Mouse (Mus musculus) lung, embryonic 16.5 days (tissue): ENCODE measurements around the gene Lysmd2. TPM values are rescaled to one million over a fixed set of nuclear protein-coding genes. Genes with fewer than 3 reads are reported as not detected.
A peak's percentile ranks its signal among the peaks of the same experiment; 100 is the strongest.

Experiments
- ATAC-seq: fragments of 200-750 bp; cut with Nextera tagmentation; 2 replicates; pipeline ENCODE4 v1.8.0; 2017; ENCODE audit warnings: low read depth, mild to moderate bottlenecking, moderate library complexity
- H3K27ac ChIP-seq: fragments of 300-500 bp; sonication (generic); 2 replicates; pipeline ENCODE4 v1.5.1; 2014; ENCODE audit warnings: mild to moderate bottlenecking, control low read depth, low read length
- H3K27me3 ChIP-seq: fragments of 300-500 bp; sonication (generic); 2 replicates; pipeline ENCODE4 v1.6.1; 2014; ENCODE audit warnings: low read depth, low read length, mixed read lengths; ENCODE audit not compliant: control insufficient read depth, insufficient read depth
- H3K36me3 ChIP-seq: fragments of 300-500 bp; sonication (generic); 2 replicates; pipeline ENCODE4 v1.6.1; 2014; ENCODE audit warnings: low read length; ENCODE audit not compliant: control insufficient read depth, insufficient read depth
- H3K4me1 ChIP-seq: fragments of 300-500 bp; sonication (generic); replicated peaks from 2 replicates; pipeline ENCODE4 v1.6.1; 2014; ENCODE audit warnings: low read length, mixed read lengths; ENCODE audit not compliant: control insufficient read depth, insufficient read depth
- H3K4me2 ChIP-seq: fragments of 300-500 bp; sonication (generic); 2 replicates; pipeline ENCODE4 v1.6.1; 2014; ENCODE audit warnings: low read depth, low read length, control low read depth
- H3K4me3 ChIP-seq: fragments of 300-500 bp; sonication (generic); 2 replicates; pipeline ENCODE4 v1.5.1; 2014; ENCODE audit warnings: mild to moderate bottlenecking, low read length, control low read depth
- H3K9ac ChIP-seq: fragments of 300-500 bp; sonication (generic); 2 replicates; pipeline ENCODE4 v1.6.1; 2014; ENCODE audit warnings: low read length, control low read depth
- H3K9me3 ChIP-seq: fragments of 300-500 bp; sonication (generic); 2 replicates; pipeline ENCODE4 v1.6.1; 2016; ENCODE audit warnings: low read length; ENCODE audit not compliant: control insufficient read depth
- WGBS: fragments of 180-500 bp; shearing (Covaris S2); extraction: QIAGEN DNeasy Blood & Tissue Kit; methylation state at CpG from one replicate; pipeline ENCODE4 v1.1.7; 2014; 5-methylcytosine and 5-hydroxymethylcytosine counted together
- polyA plus RNA-seq: library from polyadenylated mRNA; unstranded; fragments of >200 nt; fragmentation: Nextera tagmentation; extraction: Ambion mirVana; gene quantifications from 2 replicates; pipeline ENCODE4 v1.2.1, GENCODE M21; 2015

The Lysmd2 gene
- 21.4 and 24.8 TPM in 2 replicates for polyA plus RNA-seq

GRCm38 (mm10) chr9:75625556-75626307 is at the start of gene Lysmd2:
Gene Lysmd2, plus strand, starts transcription at chr9:75625741.
- ATAC-seq = peak; percentile 96
- peak within 1 kb of the TSS; percentile 85 for H3K4me3 ChIP-seq
- H3K27ac ChIP-seq = peak within 1 kb of the TSS; percentile 61
- H3K9ac ChIP-seq = peak within 1 kb of the TSS; percentile 88
- H3K4me1 ChIP-seq = peaks cover 5% of the 10 kb centered on the region; the same call in 1 of the 2 replicates
- H3K9me3 ChIP-seq = no peaks in the 10 kb centered on the region
- peaks cover 4% of the 10 kb centered on the region; the same call in 1 of the 2 replicates for H3K27me3 ChIP-seq
- H3K36me3 ChIP-seq = no peaks in the 10 kb centered on the region
- under 1% methylated on average over 71 of the region's 94 CpGs for WGBS
- H3K4me2 ChIP-seq = peak within 1 kb of the TSS; percentile 95

DNA sequence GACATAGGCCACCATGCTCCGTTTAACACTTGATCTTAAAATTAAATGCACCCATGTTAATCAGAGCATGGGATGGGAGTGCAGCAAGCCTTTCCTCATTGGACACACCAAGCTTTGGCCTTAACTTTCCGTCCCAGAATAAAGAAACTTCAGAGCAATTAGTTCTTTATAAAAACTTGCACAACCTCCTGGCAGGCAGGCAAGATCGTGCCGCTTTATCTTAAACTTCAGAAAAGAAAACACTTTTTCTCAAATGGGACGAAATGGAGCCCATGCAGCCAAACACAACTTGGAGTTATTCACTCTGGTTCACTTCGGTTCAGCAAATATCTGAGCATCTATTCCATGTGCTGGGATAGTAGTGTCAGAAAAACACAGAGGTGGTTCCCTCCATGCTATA is 46.2 kb upstream of the Lysmd2 start:
- H3K4me2 ChIP-seq = no peak overlapping the region
- no peak for ATAC-seq

GRCm38 (mm10) chr9:75581694-75582350 is 43.7 kb upstream of the Lysmd2 start:
- H3K4me1 ChIP-seq = peaks cover 11% of the 10 kb centered on the region
- no peaks in the 10 kb centered on the region for H3K36me3 ChIP-seq
- H3K9me3 ChIP-seq = no peaks in the 10 kb centered on the region
- peak; percentile 72; the same call in 1 of the 2 replicates for ATAC-seq
- H3K27me3 ChIP-seq = no peaks in the 10 kb centered on the region
- H3K4me3 ChIP-seq = no peak overlapping the region
- H3K27ac ChIP-seq = peak overlapping the region; percentile 43; the same call in 1 of the 2 replicates
- 45% methylated on average over 7 of the region's 7 CpGs for WGBS
- H3K4me2 ChIP-seq = 0 out of 2 replicates have a peak overlapping the region, but pooled peaks have one; percentile 16
- H3K9ac ChIP-seq = no peak overlapping the region

More for the DNA sequence above, 46.2 kb upstream of the Lysmd2 start:
- Histone ChIP-seq H3K9me3 (no peaks in the 10 kb centered on the region), H3K4me3 (no peak overlapping the region), H3K9ac (no peak overlapping the region), H3K36me3 (no peaks in the 10 kb centered on the region), H3K27ac (no peak overlapping the region), H3K4me1 (peaks cover 11% of the 10 kb centered on the region), H3K27me3 (no peaks in the 10 kb centered on the region)
- 68% methylated on average over 6 of the region's 6 CpGs for WGBS

- Histone ChIP-seq H3K27me3 (no peaks in the 10 kb centered on the region), H3K4me3 (no peak overlapping the region)
- ATAC-seq = no peak
These were observed 35.4 kb upstream of the Lysmd2 start for GRCm38 (mm10) chr9:75589850-75590790.

GRCm38 (mm10) chr9:75593481-75593880 is 32.1 kb upstream of the Lysmd2 start:
- 78% methylated on average over 5 of the region's 5 CpGs for WGBS
- H3K27ac ChIP-seq = no peak overlapping the region

More at GRCm38 (mm10) chr9:75589850-75590790, 35.4 kb upstream of the Lysmd2 start:
- Histone ChIP-seq H3K9ac (no peak overlapping the region), H3K4me1 (no peaks in the 10 kb centered on the region), H3K36me3 (no peaks in the 10 kb centered on the region), H3K4me2 (no peak overlapping the region), H3K27ac (no peak overlapping the region), H3K9me3 (no peaks in the 10 kb centered on the region)
- 79% methylated on average over 15 of the region's 15 CpGs for WGBS

GRCm38 (mm10) chr9:75597036-75597435 is 28.5 kb upstream of the Lysmd2 start:
- no peak for ATAC-seq

More at GRCm38 (mm10) chr9:75593481-75593880, 32.1 kb upstream of the Lysmd2 start:
- Histone ChIP-seq H3K36me3 (no peaks in the 10 kb centered on the region), H3K4me2 (no peak overlapping the region), H3K4me3 (no peak overlapping the region), H3K4me1 (no peaks in the 10 kb centered on the region), H3K27me3 (no peaks in the 10 kb centered on the region), H3K9ac (no peak overlapping the region), H3K9me3 (no peaks in the 10 kb centered on the region)
- no peak for ATAC-seq

DNA sequence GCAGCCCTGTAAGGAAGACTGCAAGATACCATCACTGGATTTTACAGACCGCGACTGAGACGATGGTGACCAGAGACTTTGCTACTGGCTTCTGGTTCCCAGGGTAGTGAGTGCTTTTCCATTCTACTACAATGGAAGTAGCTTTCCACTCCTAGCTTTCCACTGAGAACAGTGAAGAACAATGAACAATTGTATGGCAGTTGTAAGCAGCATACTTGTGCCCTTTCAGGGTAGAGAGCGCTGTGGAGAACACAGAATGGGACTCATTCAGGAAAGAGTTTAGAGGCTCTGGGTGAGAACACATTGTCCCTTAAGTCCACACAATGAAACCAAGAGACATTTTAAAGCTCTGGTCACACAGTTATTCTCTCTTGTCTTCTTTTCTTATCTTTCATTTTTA is 27.9 kb upstream of the Lysmd2 start:
- ATAC-seq = no peak
- 72% methylated on average over 4 of the region's 4 CpGs for WGBS
- Histone ChIP-seq H3K9me3 (no peaks in the 10 kb centered on the region), H3K4me1 (peaks cover 14% of the 10 kb centered on the region; the same call in 1 of the 2 replicates), H3K9ac (no peak overlapping the region), H3K4me3 (no peak overlapping the region), H3K27me3 (no peaks in the 10 kb centered on the region), H3K36me3 (no peaks in the 10 kb centered on the region), H3K27ac (no peak overlapping the region), H3K4me2 (no peak overlapping the region)

More at GRCm38 (mm10) chr9:75597036-75597435, 28.5 kb upstream of the Lysmd2 start:
- WGBS = 82% methylated on average over 13 of the region's 13 CpGs
- Histone ChIP-seq H3K27me3 (no peaks in the 10 kb centered on the region), H3K4me2 (no peak overlapping the region), H3K9ac (no peak overlapping the region), H3K27ac (no peak overlapping the region), H3K9me3 (no peaks in the 10 kb centered on the region), H3K4me1 (peaks cover 14% of the 10 kb centered on the region; the same call in 1 of the 2 replicates), H3K4me3 (no peak overlapping the region), H3K36me3 (no peaks in the 10 kb centered on the region)

DNA sequence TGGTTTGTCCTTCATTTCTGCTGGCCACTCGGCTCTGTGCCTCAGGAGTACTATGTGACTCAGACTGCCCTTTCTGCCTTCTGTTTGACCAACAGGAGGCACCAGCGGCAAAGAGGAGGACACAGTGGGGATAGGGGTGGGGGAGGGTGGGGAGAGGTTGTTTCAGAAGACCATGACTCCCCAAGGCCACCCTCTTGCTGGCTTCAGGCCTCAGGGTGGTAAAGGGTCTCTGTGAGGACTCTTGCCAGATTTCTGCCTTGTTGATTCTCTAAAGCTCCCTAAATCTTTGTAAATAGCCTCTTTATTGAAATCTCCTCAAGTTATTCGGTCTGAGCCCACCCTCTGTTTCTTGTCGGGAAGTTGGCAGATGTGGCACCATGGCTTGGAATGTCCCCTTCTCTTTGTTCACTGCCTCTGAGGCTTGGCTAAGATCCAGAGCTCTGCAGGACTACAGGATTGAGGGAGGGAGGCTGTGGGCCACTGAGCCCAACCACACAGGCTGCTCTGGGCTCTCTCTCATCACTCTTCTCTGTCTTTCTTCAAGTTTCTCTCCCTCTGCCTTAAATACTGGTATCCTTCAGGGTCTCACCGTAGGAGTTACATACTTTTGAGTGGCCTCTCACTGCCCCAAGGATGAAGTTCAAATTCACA is 26.2 kb upstream of the Lysmd2 start:
- ATAC-seq = peak; percentile 83
- H3K4me2 ChIP-seq = no peak overlapping the region
- WGBS = 38% methylated on average over 5 of the region's 5 CpGs
- no peaks in the 10 kb centered on the region for H3K36me3 ChIP-seq
- no peaks in the 10 kb centered on the region for H3K9me3 ChIP-seq
- H3K4me3 ChIP-seq = no peak overlapping the region
- H3K27ac ChIP-seq = no peak overlapping the region
- no peaks in the 10 kb centered on the region for H3K27me3 ChIP-seq
- H3K4me1 ChIP-seq = peaks cover 14% of the 10 kb centered on the region; the same call in 1 of the 2 replicates
- H3K9ac ChIP-seq = no peak overlapping the region
